Mouse (Mus musculus): ENCODE results near the gene Zmynd15.
A peak's percentile ranks its signal among the peaks of the same experiment; 100 is the strongest.

The Zmynd15 gene

DNA sequence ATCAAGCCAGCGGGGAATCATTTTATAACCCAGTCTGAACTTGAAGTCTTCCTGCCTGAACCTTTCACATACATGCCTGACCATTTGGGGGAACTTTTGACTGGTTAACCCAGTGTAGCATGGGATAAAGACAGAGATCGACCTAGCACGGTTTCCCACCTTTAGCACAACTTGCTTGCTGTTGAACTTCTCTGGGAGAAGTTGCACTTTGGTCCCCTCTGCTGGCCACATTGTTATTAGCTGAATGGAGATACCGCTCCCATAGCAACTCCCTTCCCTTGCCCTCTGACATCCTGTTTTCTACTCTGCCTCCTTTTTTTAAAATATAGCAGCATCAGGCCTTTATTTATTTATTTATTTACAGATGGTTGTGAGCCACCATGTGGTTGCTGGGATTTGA lies 47.2 kb downstream of the Zmynd15 start:
- DNase-seq (ENCODE audit: low read depth, low spot score) = peak; percentile 74

DNA sequence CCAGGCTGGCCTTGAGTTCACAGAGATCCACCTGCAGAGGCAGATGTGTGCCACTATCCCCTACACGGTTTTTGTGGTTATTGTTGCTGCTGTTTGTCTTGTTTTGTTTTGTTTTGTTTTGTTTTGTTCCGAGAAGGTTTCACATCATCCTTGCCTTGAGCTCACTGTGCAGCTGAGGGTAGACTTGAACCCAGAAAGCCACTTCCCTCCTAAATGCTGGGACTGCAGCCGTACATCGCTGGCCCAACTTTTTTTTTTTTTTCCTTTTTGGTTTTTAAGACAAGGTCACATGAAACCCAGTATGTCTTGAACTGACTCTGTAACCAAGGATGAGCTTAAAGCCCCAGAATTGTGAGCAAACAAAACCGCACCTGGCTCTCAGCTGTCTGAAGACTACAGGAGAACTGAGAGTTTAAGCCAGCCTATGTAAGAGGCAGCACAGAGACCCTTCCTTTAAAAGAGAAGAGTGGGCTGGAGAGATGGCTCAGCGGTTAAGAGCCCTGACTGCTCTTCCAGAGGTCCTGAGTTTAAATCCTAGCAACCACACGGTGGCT lies 47.8 kb downstream of the Zmynd15 start:
- DNase-seq (ENCODE audit: low read depth, low spot score) = no peak

DNA sequence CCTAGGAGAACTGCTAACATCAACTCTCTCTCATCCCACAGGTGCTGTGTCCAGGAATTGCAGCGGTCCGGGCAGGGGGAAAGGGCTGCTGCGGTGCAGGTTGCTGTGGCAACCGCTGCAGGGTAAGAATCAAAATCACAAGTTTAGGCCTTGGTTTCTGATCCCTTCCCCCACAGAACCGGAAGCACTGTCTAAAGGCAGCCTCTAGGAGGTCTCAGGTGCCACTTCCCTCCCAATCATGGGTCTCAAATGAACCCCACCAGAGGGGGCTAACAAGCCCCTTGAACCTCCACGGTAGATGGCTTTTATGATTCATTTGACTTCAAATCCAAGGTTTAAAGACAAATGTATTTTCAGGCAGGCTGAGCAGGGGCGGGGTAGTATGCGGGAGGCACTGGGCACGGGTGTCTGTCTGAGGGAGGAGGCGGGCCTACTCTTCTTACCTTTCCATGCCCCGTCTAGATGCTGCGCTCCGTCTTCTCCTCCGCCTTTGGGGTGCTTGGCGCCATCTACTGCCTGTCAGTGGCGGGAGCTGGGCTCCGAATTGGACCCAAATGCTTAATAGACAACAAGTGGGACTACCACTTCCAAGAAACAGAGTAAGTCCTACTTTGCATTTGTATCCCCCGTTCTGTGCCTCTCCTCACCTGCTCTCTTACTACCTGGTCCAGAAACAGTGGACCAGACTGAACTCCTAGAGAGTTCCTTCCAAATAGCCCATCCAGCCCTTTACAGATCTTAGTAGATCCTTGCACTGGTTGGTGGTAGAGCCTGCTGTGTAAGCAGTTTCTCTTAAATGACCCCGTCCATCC lies 50.7 kb downstream of the Zmynd15 start:
- DNase-seq (ENCODE audit: low read depth, low spot score) = peak; percentile 85

DNA sequence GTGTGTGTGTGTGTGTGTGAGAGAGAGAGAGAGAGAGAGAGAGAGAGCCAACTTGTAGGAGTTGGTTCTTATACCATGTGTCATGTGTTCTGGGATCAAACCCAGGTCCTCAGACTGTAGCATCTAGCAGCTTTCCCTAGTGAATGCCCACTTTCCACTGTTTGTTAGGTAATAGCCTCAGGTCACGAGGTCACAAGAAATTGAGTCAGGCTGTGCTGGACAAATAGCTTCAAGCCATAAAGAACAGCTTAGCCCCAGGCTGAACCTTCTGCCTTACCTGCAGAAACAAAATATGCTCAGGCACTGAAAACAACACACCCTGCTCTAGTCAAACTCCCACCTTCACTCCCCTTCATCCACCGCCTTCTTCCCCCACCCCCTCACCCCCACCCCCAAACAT lies 52.0 kb downstream of the Zmynd15 start:
- no peak for DNase-seq (ENCODE audit: low read depth, low spot score)

DNA sequence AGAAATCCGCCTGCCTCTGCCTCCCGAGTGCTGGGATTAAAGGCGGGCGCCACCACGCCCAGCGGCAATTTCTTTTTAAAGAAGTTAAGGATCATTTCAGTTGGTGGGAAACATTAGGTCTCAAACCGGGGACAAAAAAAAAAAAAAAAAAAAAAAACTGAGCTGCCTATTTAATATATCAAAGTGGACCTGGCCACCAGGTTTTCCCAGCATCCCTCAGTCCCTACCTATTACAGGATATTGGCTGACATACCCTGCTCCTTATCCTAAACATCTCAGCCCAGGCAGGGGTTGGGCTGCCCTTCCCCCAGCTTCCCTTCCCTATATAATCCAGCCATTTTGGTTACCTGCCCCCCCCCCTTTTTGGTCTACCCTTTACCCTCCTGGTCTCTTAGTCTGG lies 52.6 kb downstream of the Zmynd15 start:
- DNase-seq (ENCODE audit: low read depth, low spot score) = no peak

DNA sequence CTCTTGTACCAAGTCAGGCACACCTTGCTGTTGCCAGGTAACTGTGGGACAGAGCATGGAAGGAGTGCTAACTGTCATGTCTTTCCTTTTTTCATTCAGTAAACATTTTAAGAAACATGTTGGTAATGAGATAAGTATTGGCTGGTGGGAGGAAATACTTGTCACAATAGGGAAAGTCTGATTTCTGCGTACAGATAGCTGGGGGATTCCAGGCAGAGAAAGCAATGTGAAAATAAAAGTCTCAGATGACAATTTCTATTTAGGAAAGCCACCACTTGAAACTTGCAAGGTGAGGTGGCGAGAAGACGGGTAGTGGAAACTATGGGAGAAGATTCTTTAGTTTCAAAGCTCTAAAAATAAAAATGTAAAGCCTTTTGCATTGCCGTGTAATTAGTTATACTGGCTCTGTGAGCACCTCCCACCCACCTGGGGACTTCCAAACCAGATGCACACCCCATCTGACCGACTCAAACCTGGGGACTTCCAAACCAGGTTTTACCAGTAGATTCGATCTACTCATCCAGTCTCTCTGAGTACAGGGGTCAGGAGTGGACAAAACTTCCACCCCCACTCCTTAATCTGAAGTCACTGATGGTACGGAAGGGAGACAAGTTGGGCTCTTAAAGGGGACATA lies 53.6 kb downstream of the Zmynd15 start:
- no peak for DNase-seq (ENCODE audit: low read depth, low spot score)

DNA sequence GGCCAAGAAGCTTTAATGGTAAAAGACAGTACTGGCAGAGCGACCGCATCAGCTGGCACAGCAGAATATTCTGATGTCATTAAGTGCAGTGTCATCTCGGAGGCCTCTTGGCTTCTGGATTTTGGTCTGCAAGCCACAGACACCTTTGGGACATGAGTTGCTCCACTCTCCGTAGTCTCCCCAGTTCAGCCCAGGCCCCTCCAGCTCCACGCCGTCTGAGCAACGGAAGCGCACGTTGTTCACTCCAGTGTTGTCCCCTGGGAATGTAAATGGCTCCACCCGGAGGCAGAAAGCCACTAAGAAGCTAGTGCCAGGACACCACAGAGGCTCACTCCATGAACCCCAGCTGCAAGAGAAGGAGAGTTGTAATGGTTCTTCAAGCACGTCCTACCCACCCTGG lies 54.3 kb downstream of the Zmynd15 start:
- no peak for DNase-seq (ENCODE audit: low read depth, low spot score)

DNA sequence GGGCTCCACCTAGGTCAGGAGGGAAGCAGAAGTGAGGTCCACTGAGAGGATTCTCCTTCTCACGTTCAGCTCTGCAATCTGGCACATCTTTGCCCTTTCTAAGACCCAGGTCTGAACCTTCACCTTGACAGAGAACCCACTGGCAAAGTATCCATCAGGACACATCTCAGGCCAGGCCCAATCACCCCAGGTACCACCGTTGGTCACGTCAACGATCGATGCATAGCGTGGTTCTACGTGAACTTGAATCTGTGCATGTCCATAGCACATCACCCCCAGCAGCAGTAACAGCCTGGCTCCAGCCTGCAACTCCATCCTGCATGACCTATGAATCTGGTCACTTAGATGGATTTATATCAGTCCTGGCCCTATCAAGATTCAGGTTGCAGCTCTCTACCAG lies 55.1 kb downstream of the Zmynd15 start, which contains the start of gene Vmo1:
Gene Vmo1, minus strand, starts transcription at position 329 of the 400 bp plus-strand sequence.
- no peak for DNase-seq (ENCODE audit: low read depth, low spot score)

All from ZHBTc4 (cell line).